Mouse (Mus musculus) intestine, embryonic 14.5 days (tissue): ENCODE results near the gene Tmie. TPM values are rescaled to one million over a fixed set of nuclear protein-coding genes. Genes with fewer than 3 reads are reported as not detected.

Experiments
- ATAC-seq: fragments of 200-750 bp; cut with Nextera tagmentation; replicated peaks from 2 replicates; pipeline ENCODE4 v1.8.0; 2017; ENCODE audit warnings: low read depth, moderate number of reproducible peaks, moderate TSS enrichment, moderate library complexity; ENCODE audit not compliant: low FRiP score, low TSS enrichment
- DNase-seq: peaks from one replicate; pipeline ENCODE4 v3.0.0-alpha.2; 2018; ENCODE audit warnings: low spot score
- H3K27ac ChIP-seq: fragments of 300-500 bp; sonication (generic); 2 replicates; pipeline ENCODE4 v1.5.1; 2014; ENCODE audit warnings: low read depth, mild to moderate bottlenecking, control low read depth
- H3K27me3 ChIP-seq: fragments of 300-500 bp; sonication (generic); replicated peaks from 2 replicates; pipeline ENCODE4 v1.6.1; 2014; ENCODE audit warnings: low read length, control low read depth; ENCODE audit not compliant: control insufficient read depth, insufficient read depth
- H3K36me3 ChIP-seq: fragments of 300-500 bp; sonication (generic); 2 replicates; pipeline ENCODE4 v1.6.1; 2014; ENCODE audit warnings: low read length, control low read depth; ENCODE audit not compliant: control insufficient read depth, insufficient read depth
- H3K4me1 ChIP-seq: fragments of 300-500 bp; sonication (generic); replicated peaks from 2 replicates; pipeline ENCODE4 v1.6.1; 2014; ENCODE audit warnings: low read length, control low read depth, mixed read lengths; ENCODE audit not compliant: control insufficient read depth, insufficient read depth
- H3K4me2 ChIP-seq: fragments of 300-500 bp; sonication (generic); 2 replicates; pipeline ENCODE4 v1.6.1; 2014; ENCODE audit warnings: low read length
- H3K4me3 ChIP-seq: fragments of 300-500 bp; sonication (generic); 2 replicates; pipeline ENCODE4 v1.5.1; 2014; ENCODE audit warnings: low read depth, low read length, control low read depth, mixed read lengths
- H3K9ac ChIP-seq: fragments of 300-500 bp; sonication (generic); 2 replicates; pipeline ENCODE4 v1.6.1; 2014; ENCODE audit warnings: mild to moderate bottlenecking, low read length
- H3K9me3 ChIP-seq: fragments of 300-500 bp; sonication (generic); 2 replicates; pipeline ENCODE4 v1.6.1; 2016; ENCODE audit warnings: low read length, control low read depth; ENCODE audit not compliant: control insufficient read depth
- WGBS: fragments of 180-500 bp; shearing (Covaris S2); extraction: QIAGEN DNeasy Blood & Tissue Kit; methylation state at CpG from one replicate; pipeline ENCODE4 v1.1.7; 2014; 5-methylcytosine and 5-hydroxymethylcytosine counted together
- polyA plus RNA-seq: library from polyadenylated mRNA; unstranded; fragments of >200 nt; fragmentation: Nextera tagmentation; extraction: Ambion mirVana; gene quantifications from 2 replicates; pipeline ENCODE4 v1.2.1, GENCODE M21; 2014

Tmie gene
- polyA plus RNA-seq, 1 experiment from 2014 or later: 0.54 TPM

DNA sequence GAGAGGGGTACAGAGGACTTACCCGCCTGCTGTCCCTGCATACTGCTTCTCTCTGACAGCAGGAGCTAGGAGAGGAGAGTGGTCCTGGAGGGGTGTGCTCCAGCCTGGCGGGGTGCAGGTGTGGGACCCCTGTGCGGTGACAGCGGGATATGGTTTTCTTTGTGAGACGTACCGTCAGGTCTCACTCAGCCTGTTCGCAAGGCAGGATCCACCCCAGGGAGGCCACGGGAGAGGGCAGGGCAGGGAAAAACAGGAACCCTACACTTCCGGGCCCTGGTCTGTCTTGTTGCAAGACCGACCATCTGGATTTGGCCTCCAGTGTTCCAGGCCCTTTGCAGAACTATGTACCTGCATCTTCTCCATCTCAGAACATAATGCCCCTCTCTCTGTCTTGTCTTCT is 13.5 kb upstream of the Tmie start:
- H3K9me3 ChIP-seq: no peaks in the 10 kb centered on the region
- no peak overlapping the region for H3K4me3 ChIP-seq
- WGBS: 68% methylated on average over 10 of the region's 10 CpGs
- H3K27ac ChIP-seq: no peak overlapping the region
- ATAC-seq: no peak
- no peak for DNase-seq
- H3K4me2 ChIP-seq: no peak overlapping the region
- no peaks in the 10 kb centered on the region for H3K27me3 ChIP-seq
- H3K36me3 ChIP-seq: no peaks in the 10 kb centered on the region
- no peaks in the 10 kb centered on the region for H3K4me1 ChIP-seq
- H3K9ac ChIP-seq: no peak overlapping the region

DNA sequence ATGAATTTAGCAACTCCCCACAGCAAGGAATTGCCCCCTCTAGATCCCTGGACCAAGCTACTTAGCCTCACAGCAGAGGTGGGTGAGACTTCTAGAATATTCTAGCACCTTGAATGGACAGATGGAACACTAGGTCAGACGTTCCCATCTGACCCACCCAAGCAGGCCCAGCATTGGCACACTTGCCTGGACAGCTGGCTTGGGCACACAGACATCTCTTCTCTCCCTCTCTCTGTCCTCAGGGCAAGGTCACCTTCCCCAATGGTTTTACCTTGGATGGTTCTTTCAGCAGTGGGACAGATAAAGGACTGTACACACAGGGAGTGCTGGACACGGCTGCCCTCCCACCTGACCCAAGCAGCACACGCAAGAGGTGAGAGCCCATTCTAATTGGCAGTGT is 12.6 kb upstream of the Tmie start:
- 93% methylated on average over 3 of the region's 3 CpGs for WGBS
- no peaks in the 10 kb centered on the region for H3K36me3 ChIP-seq
- no peak overlapping the region for H3K27ac ChIP-seq
- H3K27me3 ChIP-seq: no peaks in the 10 kb centered on the region
- H3K9me3 ChIP-seq: no peaks in the 10 kb centered on the region
- no peak overlapping the region for H3K4me3 ChIP-seq
- H3K9ac ChIP-seq: no peak overlapping the region
- H3K4me2 ChIP-seq: no peak overlapping the region
- H3K4me1 ChIP-seq: no peaks in the 10 kb centered on the region
- DNase-seq (no peak), ATAC-seq (no peak)

- ATAC-seq: no peak
These were observed 11.3 kb upstream of the Tmie start for GRCm38 (mm10) chr9:110891077-110891828.

GRCm38 (mm10) chr9:110890026-110890783 is 10.3 kb upstream of the Tmie start:
- Histone ChIP-seq H3K4me3 (no peak overlapping the region), H3K27me3 (no peaks in the 10 kb centered on the region), H3K9me3 (no peaks in the 10 kb centered on the region), H3K9ac (no peak overlapping the region), H3K36me3 (no peaks in the 10 kb centered on the region), H3K4me2 (no peak overlapping the region), H3K4me1 (no peaks in the 10 kb centered on the region), H3K27ac (no peak overlapping the region)
- DNase-seq (peak; percentile 77), ATAC-seq (peak; percentile 63)
- 10% methylated on average over 21 of the region's 21 CpGs for WGBS

More at GRCm38 (mm10) chr9:110891077-110891828, 11.3 kb upstream of the Tmie start:
- Histone ChIP-seq H3K36me3 (no peaks in the 10 kb centered on the region), H3K4me2 (no peak overlapping the region), H3K9ac (no peak overlapping the region), H3K4me3 (no peak overlapping the region), H3K27me3 (no peaks in the 10 kb centered on the region), H3K4me1 (no peaks in the 10 kb centered on the region), H3K9me3 (no peaks in the 10 kb centered on the region), H3K27ac (no peak overlapping the region)
- DNase-seq: no peak
- 71% methylated on average over 12 of the region's 12 CpGs for WGBS

- DNase-seq (no peak), ATAC-seq (no peak)
- 88% methylated on average over 14 of the region's 14 CpGs for WGBS
These were observed 9.0 kb upstream of the Tmie start for GRCm38 (mm10) chr9:110888935-110889334.

DNA sequence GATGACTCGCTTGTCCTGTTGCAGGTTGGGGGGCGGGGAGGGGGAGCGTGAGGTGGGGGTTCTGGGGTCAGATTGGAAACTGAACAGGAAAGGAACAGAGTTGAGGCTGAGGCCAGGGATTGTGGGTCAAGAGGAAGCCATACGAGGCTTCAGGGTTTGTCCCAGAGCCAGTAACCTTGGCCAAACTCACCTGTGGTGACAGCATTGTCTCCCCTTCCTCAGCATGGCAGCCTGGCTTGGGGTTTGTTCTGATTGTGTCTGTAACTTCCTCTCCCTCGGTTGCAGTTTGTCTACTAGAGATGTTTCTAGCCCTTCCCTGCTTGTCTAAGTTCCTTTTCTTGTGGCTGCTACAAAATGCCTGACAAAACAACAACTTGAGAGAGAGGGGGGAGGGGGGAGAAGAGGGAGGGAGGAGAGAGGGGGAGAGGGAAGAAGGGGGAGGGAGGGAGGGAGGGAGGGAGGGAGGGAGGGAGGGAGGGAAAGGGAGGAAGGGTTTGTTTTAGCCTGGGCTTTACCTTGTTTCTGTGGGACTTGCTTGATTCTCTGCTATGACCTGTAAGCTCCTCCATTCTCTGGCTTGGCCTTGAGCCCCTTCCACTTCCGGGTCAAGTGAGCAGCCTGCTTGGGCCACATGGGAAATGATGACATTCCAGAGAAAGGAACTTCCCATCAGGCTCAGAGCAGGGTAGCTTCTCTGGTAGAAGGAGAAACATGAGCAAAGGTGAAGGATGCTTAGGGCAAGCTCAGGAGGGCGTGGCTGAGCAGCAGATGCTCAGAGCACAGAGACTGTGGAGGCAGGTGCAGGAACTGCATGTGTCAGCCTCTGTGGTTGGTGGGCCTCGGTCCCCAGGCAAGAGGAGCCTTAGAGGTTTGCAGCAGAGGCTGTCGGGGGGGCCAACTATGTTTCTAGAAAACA is 7.7 kb upstream of the Tmie start:
- no peak for ATAC-seq
- Histone ChIP-seq H3K4me3 (no peak overlapping the region), H3K36me3 (no peaks in the 10 kb centered on the region), H3K4me1 (no peaks in the 10 kb centered on the region), H3K9me3 (no peaks in the 10 kb centered on the region), H3K9ac (no peak overlapping the region), H3K27ac (no peak overlapping the region), H3K4me2 (no peak overlapping the region), H3K27me3 (no peaks in the 10 kb centered on the region)
- WGBS: 64% methylated on average over 9 of the region's 9 CpGs
- DNase-seq: no peak

More at GRCm38 (mm10) chr9:110888935-110889334, 9.0 kb upstream of the Tmie start:
- Histone ChIP-seq H3K27me3 (no peaks in the 10 kb centered on the region), H3K9ac (no peak overlapping the region), H3K36me3 (no peaks in the 10 kb centered on the region), H3K4me3 (no peak overlapping the region), H3K9me3 (no peaks in the 10 kb centered on the region), H3K27ac (no peak overlapping the region), H3K4me1 (no peaks in the 10 kb centered on the region), H3K4me2 (no peak overlapping the region)

- 65% methylated on average over 7 of the region's 7 CpGs for WGBS
These were observed 2.0 kb upstream of the Tmie start for GRCm38 (mm10) chr9:110881953-110882352.

GRCm38 (mm10) chr9:110880772-110881171 is 859 bp upstream of the Tmie start:
- peak; percentile 6 for ATAC-seq
- H3K9me3 ChIP-seq: no peaks in the 10 kb centered on the region
- WGBS: 58% methylated on average over 4 of the region's 4 CpGs

More at GRCm38 (mm10) chr9:110881953-110882352, 2.0 kb upstream of the Tmie start:
- Histone ChIP-seq H3K4me3 (no peak overlapping the region), H3K9me3 (no peaks in the 10 kb centered on the region), H3K4me1 (no peaks in the 10 kb centered on the region), H3K4me2 (no peak overlapping the region), H3K27me3 (peaks cover 16% of the 10 kb centered on the region), H3K36me3 (no peaks in the 10 kb centered on the region), H3K9ac (no peak overlapping the region), H3K27ac (no peak overlapping the region)
- ATAC-seq (no peak), DNase-seq (no peak)

More at GRCm38 (mm10) chr9:110880772-110881171, 859 bp upstream of the Tmie start:
- Histone ChIP-seq H3K27me3 (peaks cover 16% of the 10 kb centered on the region), H3K36me3 (no peaks in the 10 kb centered on the region), H3K4me3 (peak overlapping the region; percentile 55), H3K9ac (peak overlapping the region; percentile 52; the same call in 1 of the 2 replicates), H3K27ac (no peak overlapping the region), H3K4me1 (no peaks in the 10 kb centered on the region), H3K4me2 (peak overlapping the region; percentile 83)
- DNase-seq: no peak
